Mouse (Mus musculus): ENCODE data around the gene Muc4. TPM values are rescaled to one million over a fixed set of nuclear protein-coding genes. Genes with fewer than 3 reads are reported as not detected.

The Muc4 gene
- 0.14 and 0.28 TPM in 2 replicates for polyA plus RNA-seq (2015; fragmentation: Nextera tagmentation; extraction: Ambion mirVana)

DNA sequence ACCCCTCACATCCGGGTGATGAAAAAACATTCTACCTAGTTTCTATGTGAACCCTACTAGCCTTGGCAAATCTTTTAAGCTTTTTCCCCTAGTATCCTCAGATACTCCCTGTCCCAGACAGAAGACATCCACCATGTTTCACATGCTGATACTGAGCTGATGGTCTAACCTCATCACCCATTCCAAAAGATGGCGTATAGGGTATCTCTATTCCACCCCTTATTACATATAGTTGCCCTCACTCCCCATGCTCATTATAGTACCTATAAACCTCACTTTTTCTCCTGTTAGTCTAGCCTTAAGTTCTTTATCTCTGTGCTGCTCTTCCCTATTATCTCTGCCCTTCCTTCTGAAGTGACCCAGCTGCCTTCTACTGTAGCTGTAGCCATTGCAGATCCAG, at the start of gene Muc4:
Gene Muc4, plus strand, starts transcription at position 301 of the 400 bp plus-strand sequence.
- Histone ChIP-seq H3K4me1 (replicated peaks; ENCODE audit: insufficient read depth, low read length) (no peaks in the 10 kb centered on the region), H3K27ac (no peak within 1 kb of the TSS), H3K9me3 (replicated peaks; ENCODE audit: low read length) (no peaks in the 10 kb centered on the region), H3K27me3 (ENCODE audit: insufficient read depth, low read length) (no peaks in the 10 kb centered on the region), H3K4me3 (replicated peaks; ENCODE audit: low read depth, low read length) (no peak within 1 kb of the TSS), H3K4me2 (ENCODE audit: low read length) (no peak within 1 kb of the TSS), H3K9ac (ENCODE audit: low read depth, low read length) (no peak within 1 kb of the TSS), H3K36me3 (ENCODE audit: insufficient read depth, low read length) (no peaks in the 10 kb centered on the region)
- no peak for TF ChIP-seq CTCF (IDR thresholded peaks at IDR 0.05; ENCODE audit: low read depth)
- DNase-seq (ENCODE audit: low spot score) (no peak), ATAC-seq (replicated peaks; ENCODE audit: low FRiP score, low read depth) (no peak)
- 88% methylated on average over 2 of the region's 2 CpGs for WGBS

DNA sequence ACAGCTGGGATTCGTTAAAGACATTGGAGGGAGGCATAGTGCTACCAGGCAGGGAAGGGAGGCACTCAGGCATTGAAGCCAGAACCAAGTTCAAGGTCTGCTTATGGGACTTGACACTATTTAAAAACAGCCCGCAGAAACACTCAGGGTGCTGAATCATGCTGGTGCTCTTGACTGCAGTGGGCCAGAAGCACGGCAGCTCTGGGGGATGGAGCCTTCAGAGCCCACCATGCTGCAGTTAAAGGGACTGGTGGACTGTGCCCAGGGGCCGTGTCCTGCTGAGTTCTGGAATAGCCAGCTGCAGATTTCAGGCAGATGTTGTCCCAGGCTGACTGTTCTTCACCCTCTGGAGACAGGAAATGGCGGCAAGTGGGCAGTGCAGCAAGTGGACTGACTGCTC, 49.7 kb upstream of the Muc4 start:
- H3K4me1 ChIP-seq (replicated peaks; ENCODE audit: insufficient read depth, low read length), result no peaks in the 10 kb centered on the region
- no peak for ATAC-seq (replicated peaks; ENCODE audit: low FRiP score, low read depth)
- H3K4me2 ChIP-seq (ENCODE audit: low read length), result no peak overlapping the region
- WGBS, result 48% methylated on average over 5 of the region's 5 CpGs
- H3K36me3 ChIP-seq (ENCODE audit: insufficient read depth, low read length), result 0 out of 2 replicates have a peak, but pooled peaks cover 10% of the 10 kb centered on the region
- TF ChIP-seq CTCF (IDR thresholded peaks at IDR 0.05; ENCODE audit: low read depth), result no peak
- no peak for DNase-seq (ENCODE audit: low spot score)
- H3K27ac ChIP-seq, result no peak overlapping the region
- H3K9ac ChIP-seq (ENCODE audit: low read depth, low read length), result no peak overlapping the region
- no peaks in the 10 kb centered on the region for H3K27me3 ChIP-seq (ENCODE audit: insufficient read depth, low read length)
- no peak overlapping the region for H3K4me3 ChIP-seq (replicated peaks; ENCODE audit: low read depth, low read length)
- H3K9me3 ChIP-seq (replicated peaks; ENCODE audit: low read length), result no peaks in the 10 kb centered on the region

DNA sequence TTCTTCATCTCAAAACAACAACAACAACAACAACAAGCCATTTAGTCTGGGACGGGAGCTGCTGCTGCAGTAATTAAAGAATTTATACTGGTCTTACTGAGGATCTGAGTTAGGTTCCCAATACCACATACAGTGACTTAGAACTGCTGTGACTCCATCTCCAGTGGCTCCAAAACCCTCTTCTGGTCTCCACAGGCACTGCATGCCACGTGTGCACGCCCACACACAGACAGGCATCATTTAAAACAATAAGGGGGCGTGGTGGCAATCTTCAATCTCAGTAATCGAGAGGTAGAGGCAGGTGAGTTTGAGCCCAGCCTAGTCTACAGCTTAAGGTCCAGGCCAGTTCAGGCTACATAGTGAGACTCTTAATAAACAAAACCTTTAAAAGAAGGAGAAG, 48.5 kb upstream of the Muc4 start:
- Histone ChIP-seq H3K4me2 (ENCODE audit: low read length) (no peak overlapping the region), H3K27ac (no peak overlapping the region), H3K9ac (ENCODE audit: low read depth, low read length) (no peak overlapping the region), H3K27me3 (ENCODE audit: insufficient read depth, low read length) (no peaks in the 10 kb centered on the region), H3K4me3 (replicated peaks; ENCODE audit: low read depth, low read length) (no peak overlapping the region), H3K36me3 (ENCODE audit: insufficient read depth, low read length) (0 out of 2 replicates have a peak, but pooled peaks cover 5% of the 10 kb centered on the region), H3K9me3 (replicated peaks; ENCODE audit: low read length) (no peaks in the 10 kb centered on the region), H3K4me1 (replicated peaks; ENCODE audit: insufficient read depth, low read length) (no peaks in the 10 kb centered on the region)
- no peak for ATAC-seq (replicated peaks; ENCODE audit: low FRiP score, low read depth)
- DNase-seq (ENCODE audit: low spot score), result no peak
- TF ChIP-seq CTCF (IDR thresholded peaks at IDR 0.05; ENCODE audit: low read depth), result no peak
- 81% methylated on average over 5 of the region's 5 CpGs for WGBS

DNA sequence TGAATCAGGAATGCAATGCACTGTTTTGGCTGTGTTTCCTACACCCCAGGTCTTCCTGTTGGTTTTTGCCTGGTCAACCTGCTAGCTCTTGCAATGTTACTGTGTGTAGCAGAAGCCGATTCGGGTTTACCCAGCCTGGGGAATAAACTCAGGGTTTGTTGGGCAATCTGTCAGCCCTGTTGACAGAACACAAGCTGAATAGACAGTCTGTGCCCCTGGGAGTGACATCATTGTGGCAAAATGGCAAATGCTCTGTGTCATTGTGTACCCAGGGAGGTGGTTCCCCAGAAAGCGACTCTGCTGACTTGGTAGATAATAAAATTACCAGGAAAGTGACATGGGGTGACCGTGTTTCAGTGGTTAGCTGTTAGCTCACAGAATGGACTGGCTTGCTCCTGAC, 46.9 kb upstream of the Muc4 start:
- 71% methylated on average over 4 of the region's 4 CpGs for WGBS
- DNase-seq (ENCODE audit: low spot score), result no peak
- no peak for TF ChIP-seq CTCF (IDR thresholded peaks at IDR 0.05; ENCODE audit: low read depth)
- H3K4me2 ChIP-seq (ENCODE audit: low read length), result no peak overlapping the region
- H3K4me3 ChIP-seq (replicated peaks; ENCODE audit: low read depth, low read length), result no peak overlapping the region
- ATAC-seq (replicated peaks; ENCODE audit: low FRiP score, low read depth), result no peak
- H3K4me1 ChIP-seq (replicated peaks; ENCODE audit: insufficient read depth, low read length), result no peaks in the 10 kb centered on the region
- no peaks in the 10 kb centered on the region for H3K27me3 ChIP-seq (ENCODE audit: insufficient read depth, low read length)
- H3K9ac ChIP-seq (ENCODE audit: low read depth, low read length), result no peak overlapping the region
- no peaks in the 10 kb centered on the region for H3K9me3 ChIP-seq (replicated peaks; ENCODE audit: low read length)
- H3K36me3 ChIP-seq (ENCODE audit: insufficient read depth, low read length), result no peaks in the 10 kb centered on the region
- no peak overlapping the region for H3K27ac ChIP-seq

DNA sequence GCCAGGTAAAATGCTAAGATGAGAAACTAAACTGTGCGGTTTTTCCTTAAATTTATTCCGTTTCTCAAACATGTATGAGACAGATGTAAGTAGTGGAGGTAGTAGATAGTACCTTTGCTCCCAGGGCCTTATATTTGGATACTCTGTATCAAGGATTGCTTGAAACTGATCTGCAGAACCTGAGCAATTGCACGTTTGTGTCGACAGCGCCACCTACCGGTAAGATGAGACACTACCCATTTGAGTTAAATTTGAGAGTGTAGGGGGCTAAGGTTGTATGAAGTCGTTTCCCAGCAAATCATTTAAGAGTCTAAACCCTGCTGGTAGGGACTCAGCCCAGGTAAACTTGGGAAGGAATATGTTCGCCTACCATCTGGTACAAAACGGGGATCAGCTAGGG, 46.2 kb upstream of the Muc4 start:
- 6% methylated on average over 9 of the region's 9 CpGs for WGBS
- H3K4me1 ChIP-seq (replicated peaks; ENCODE audit: insufficient read depth, low read length), result no peaks in the 10 kb centered on the region
- DNase-seq (ENCODE audit: low spot score), result peak; percentile 79
- H3K9ac ChIP-seq (ENCODE audit: low read depth, low read length), result no peak overlapping the region
- no peaks in the 10 kb centered on the region for H3K27me3 ChIP-seq (ENCODE audit: insufficient read depth, low read length)
- peak; percentile 94 for TF ChIP-seq CTCF (IDR thresholded peaks at IDR 0.05; ENCODE audit: low read depth)
- H3K4me3 ChIP-seq (replicated peaks; ENCODE audit: low read depth, low read length), result no peak overlapping the region
- 0 out of 2 replicates have a peak, but pooled peaks have one; percentile 25 for ATAC-seq (replicated peaks; ENCODE audit: low FRiP score, low read depth)
- no peaks in the 10 kb centered on the region for H3K9me3 ChIP-seq (replicated peaks; ENCODE audit: low read length)
- H3K36me3 ChIP-seq (ENCODE audit: insufficient read depth, low read length), result no peaks in the 10 kb centered on the region
- no peak overlapping the region for H3K4me2 ChIP-seq (ENCODE audit: low read length)
- H3K27ac ChIP-seq, result no peak overlapping the region

DNA sequence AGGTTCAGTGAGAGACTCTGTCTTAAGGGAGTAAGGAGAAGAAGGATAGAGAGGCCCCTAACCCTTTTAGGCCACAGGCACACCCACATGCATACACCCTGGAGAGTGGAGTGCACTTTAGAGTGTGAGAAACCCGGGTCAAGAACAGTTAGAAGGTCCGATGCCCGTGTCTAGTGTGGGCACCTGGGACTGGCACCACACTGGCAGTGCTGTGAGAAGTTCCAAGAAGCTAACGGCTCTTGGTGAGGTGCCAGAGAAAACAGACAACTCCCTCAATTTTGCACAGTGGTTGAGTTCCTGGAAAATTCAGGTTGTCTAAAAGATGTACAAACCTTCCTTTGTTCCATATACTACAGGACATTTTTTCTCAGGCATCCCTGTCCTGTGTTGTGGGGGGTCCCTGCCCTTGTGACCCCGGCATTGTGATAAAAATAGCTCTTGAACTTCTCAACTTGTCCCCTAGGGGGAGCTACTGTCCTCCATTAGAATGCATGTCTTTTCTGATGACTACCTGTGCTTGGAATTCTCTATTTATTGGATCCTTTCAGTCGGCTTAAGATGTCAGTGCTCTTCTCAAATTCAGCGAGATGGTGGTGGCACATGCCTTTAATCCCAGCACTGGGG, 38.7 kb upstream of the Muc4 start:
- H3K27ac ChIP-seq, result no peak overlapping the region
- WGBS, result 36% methylated on average over 7 of the region's 7 CpGs
- DNase-seq (ENCODE audit: low spot score) (peak; percentile 72), ATAC-seq (replicated peaks; ENCODE audit: low FRiP score, low read depth) (peak; percentile 16; the same call in 1 of the 2 replicates)
- peak; percentile 77 for TF ChIP-seq CTCF (IDR thresholded peaks at IDR 0.05; ENCODE audit: low read depth)
- no peak overlapping the region for H3K9ac ChIP-seq (ENCODE audit: low read depth, low read length)
- H3K4me1 ChIP-seq (replicated peaks; ENCODE audit: insufficient read depth, low read length), result peaks cover 5% of the 10 kb centered on the region; the same call in 1 of the 2 replicates
- no peaks in the 10 kb centered on the region for H3K27me3 ChIP-seq (ENCODE audit: insufficient read depth, low read length)
- H3K4me2 ChIP-seq (ENCODE audit: low read length), result no peak overlapping the region
- no peak overlapping the region for H3K4me3 ChIP-seq (replicated peaks; ENCODE audit: low read depth, low read length)
- no peaks in the 10 kb centered on the region for H3K9me3 ChIP-seq (replicated peaks; ENCODE audit: low read length)
- H3K36me3 ChIP-seq (ENCODE audit: insufficient read depth, low read length), result no peaks in the 10 kb centered on the region
